Mouse (Mus musculus): ENCODE measurements around the gene Rbm14.

- no peak for TF ChIP-seq CTCF (IDR thresholded peaks at IDR 0.05; ENCODE audit: low read depth)
- no peak for TF ChIP-seq EP300 (IDR thresholded peaks at IDR 0.05; ENCODE audit: low read depth)
Measured at GRCm38 (mm10) chr19:4842611-4843010, 31.2 kb upstream of the Rbm14 start.

Measured in heart, postnatal 0 days (tissue).